Mouse (Mus musculus) kidney, postnatal 4 days (tissue): Measurements from ENCODE around the gene Gdpd4.
A peak's percentile ranks its signal among the peaks of the same experiment; 100 is the strongest.

Experiments used
- DNase-seq, 2 experiments: peaks; one replicate each; pipeline ENCODE4 v3.0.0; 2021; ENCODE audit warnings: mixed read lengths in 2 of 2

Gene Gdpd4

GRCm38 (mm10) chr7:98085314-98085713, 165.6 kb downstream of the Gdpd4 start:
- DNase-seq, result peak in 1 of 2 experiments; percentile 20

DNA sequence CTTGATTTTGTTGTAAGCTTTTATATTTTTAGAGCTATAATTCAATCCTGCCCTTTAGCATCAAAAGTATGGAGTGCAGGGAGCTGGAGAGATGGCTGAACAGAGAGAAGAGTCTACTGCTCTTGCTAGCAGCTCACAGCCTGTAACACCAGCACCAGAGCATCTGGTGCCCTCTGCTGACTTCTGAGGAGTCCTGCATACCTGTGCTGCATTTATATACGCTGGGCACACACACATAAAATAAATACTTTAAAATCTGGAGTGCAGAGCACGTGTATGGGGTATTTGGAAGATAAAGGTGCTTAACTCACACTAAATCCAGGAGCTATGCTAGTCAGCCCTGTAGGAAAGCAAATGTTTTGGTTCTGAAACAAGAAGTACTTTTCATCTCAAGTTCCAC, 166.6 kb downstream of the Gdpd4 start:
- DNase-seq, result peak in 1 of 2 experiments; percentile 23

DNA sequence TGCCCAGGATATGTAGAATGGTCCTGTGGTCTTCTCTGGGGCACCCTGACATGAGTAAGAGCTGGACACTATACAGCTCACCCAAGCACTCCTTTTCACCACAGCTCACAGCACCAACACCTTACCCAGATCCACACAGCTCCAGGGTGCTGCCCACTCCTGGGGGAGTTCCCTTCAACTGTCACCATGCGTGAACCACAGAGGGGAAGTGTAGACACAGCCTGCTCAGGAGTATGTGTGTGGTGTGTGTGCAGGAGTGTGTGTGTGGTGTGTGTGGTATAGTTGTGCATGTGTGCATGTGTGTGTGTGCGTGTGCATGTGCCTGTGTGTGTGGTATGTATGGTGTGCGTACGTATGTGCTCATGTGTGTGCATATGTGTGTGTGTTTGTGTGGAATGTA, 176.1 kb downstream of the Gdpd4 start:
- no peak for DNase-seq

DNA sequence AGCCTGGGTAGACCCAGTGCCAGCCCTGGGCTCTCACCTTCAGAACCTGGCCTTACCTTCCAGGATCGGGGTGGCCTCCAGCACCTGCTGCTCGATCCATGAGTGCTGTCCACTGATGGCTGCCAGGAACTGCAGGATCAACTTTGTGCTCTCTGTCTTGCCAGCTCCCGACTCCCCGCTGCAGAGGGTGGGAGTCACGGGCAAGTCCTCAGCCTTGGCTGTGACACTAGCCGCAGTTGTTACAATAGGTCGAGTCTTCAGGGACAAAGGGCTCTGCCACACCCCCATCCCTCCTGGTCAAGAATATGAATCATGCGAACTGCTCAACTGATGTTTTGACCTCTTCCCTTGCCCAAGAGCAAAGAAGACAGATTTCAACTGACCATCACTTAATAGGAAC, 177.8 kb downstream of the Gdpd4 start:
- no peak for DNase-seq
